Mouse (Mus musculus): Measurements from ENCODE around the gene Ropn1l.

- TF ChIP-seq CTCF (IDR thresholded peaks at IDR 0.05; ENCODE audit: control insufficient read depth, insufficient read depth, insufficient replicate concordance, low read depth, low read length) (no peak), POLR2A (IDR thresholded peaks at IDR 0.05; ENCODE audit: control insufficient read depth, low read depth, low read length) (no peak)
Observed at GRCm38 (mm10) chr15:31454096-31454860, 741 bp upstream of the Ropn1l start.
